Mouse (Mus musculus): ENCODE data around the gene Yrdc. TPM values are rescaled to one million over a fixed set of nuclear protein-coding genes. Genes with fewer than 3 reads are reported as not detected.
A peak's percentile ranks its signal among the peaks of the same experiment; 100 is the strongest.

Yrdc gene
- polyA plus RNA-seq, 1 experiment from 2014 or later = 51.4 TPM

DNA sequence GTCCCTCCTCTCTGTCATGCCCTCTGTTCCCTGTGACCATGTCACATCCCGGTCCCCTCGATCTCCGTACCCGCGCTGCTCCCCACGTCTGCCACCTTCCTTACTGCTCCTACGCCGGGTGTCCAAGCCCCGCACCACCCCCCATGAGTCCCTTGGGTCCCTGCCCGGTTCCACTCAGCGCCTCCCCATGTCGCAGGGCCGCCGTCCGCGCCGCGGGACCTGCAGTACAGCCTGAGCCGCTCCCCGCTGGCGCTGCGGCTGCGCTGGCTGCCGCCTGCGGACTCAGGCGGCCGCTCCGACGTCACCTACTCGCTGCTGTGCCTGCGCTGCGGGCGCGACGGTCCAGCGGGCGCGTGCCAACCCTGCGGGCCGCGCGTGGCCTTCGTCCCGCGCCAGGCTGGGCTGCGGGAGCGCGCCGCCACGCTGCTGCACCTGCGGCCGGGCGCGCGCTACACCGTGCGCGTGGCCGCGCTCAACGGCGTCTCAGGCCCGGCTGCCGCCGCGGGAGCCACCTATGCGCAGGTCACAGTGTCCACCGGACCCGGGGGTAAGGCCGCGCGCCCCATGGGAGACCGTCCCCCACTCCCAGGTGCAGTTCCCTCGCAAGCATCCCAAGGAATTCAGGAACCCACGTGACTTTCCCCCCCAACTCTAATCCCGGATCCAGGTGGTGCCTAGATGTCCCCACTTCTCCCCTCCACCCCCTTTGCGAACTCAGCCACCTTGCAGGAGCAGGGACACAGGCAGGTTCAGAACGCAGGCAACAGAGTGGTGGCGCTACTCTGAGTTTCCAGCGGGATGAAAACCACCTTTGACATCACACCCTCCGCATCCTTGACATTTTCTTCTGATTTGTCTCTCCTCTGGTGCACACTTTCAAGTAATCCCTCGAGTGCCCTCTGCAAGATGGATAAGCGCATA lies 44.3 kb downstream of the Yrdc start:
- WGBS = 1% methylated on average over 77 of the region's 83 CpGs
- Histone ChIP-seq H3K27me3 (peaks cover 64% of the 10 kb centered on the region), H3K9me3 (replicated peaks) (no peaks in the 10 kb centered on the region), H3K4me1 (peaks cover 28% of the 10 kb centered on the region), H3K4me2 (peak overlapping the region; percentile 81), H3K4me3 (peak overlapping the region; percentile 50), H3K9ac (peak overlapping the region; percentile 60), H3K27ac (no peak overlapping the region), H3K36me3 (ENCODE audit: poor library complexity, severe bottlenecking) (no peaks in the 10 kb centered on the region)
- ATAC-seq = peak; percentile 48

DNA sequence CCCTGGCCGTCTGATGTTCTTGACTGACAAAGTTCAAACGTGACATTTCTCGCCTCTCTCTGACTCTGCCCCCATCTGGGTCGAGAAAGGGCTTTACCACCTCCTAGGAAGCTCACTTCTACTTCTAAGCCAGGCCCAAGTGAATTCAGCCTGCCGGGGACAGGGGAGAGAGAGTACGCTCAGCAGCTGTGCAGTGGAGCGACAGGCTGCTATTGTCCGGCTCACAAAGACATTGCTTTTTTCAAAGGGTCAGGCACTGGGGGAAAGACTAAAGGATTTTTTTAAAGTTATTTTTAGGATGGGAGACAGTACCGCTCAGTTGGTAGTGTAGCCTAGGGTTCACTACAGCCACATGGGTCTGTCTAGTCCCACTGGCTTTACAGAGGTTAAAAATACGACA lies 47.9 kb downstream of the Yrdc start:
- Histone ChIP-seq H3K4me2 (no peak overlapping the region), H3K4me1 (peaks cover 31% of the 10 kb centered on the region), H3K9me3 (replicated peaks) (no peaks in the 10 kb centered on the region), H3K4me3 (no peak overlapping the region), H3K9ac (no peak overlapping the region), H3K36me3 (ENCODE audit: poor library complexity, severe bottlenecking) (no peaks in the 10 kb centered on the region), H3K27me3 (peaks cover 37% of the 10 kb centered on the region), H3K27ac (no peak overlapping the region)
- 6% methylated on average over 10 of the region's 10 CpGs for WGBS
- no peak for ATAC-seq

DNA sequence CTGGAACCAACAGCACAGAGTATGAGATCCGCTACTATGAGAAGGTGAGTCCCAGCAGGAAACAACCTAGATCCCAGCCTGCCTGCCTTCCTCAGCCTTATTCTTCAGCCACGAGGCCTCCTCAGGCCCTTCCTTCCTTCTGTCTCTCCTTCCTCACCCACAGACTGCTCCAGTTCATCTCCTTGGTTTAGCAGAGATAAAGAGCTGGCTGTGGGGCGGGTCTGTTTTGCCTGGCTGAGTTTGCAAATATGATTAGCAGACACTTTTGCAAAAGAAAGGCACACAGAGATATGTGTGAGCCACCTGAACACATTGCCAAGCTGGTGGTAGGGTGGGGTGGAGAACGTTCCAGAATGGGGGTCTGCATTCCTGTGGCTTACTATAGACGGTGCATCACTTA lies 49.4 kb downstream of the Yrdc start:
- Histone ChIP-seq H3K27ac (no peak overlapping the region), H3K4me1 (peaks cover 25% of the 10 kb centered on the region), H3K4me2 (no peak overlapping the region), H3K9ac (no peak overlapping the region), H3K4me3 (no peak overlapping the region), H3K9me3 (replicated peaks) (no peaks in the 10 kb centered on the region), H3K27me3 (peaks cover 22% of the 10 kb centered on the region), H3K36me3 (ENCODE audit: poor library complexity, severe bottlenecking) (no peaks in the 10 kb centered on the region)
- no peak for ATAC-seq
- WGBS = 63% methylated on average over 5 of the region's 5 CpGs

Other genes starting within 250 kb of the Yrdc start
- gene 3100002H09Rik, start 239.9 kb upstream of the Yrdc start, polyA plus RNA-seq (2015; fragmentation: Nextera tagmentation; extraction: Ambion mirVana) = 0.84 and 1.0 TPM in 2 replicates
- gene Pou3f1, start 193.9 kb upstream of the Yrdc start, polyA plus RNA-seq (2015; fragmentation: Nextera tagmentation; extraction: Ambion mirVana) = 12.0 and 13.2 TPM in 2 replicates
- 49.9 and 59.1 TPM in 2 replicates for gene Utp11, start 157.1 kb upstream of the Yrdc start, polyA plus RNA-seq (2015; fragmentation: Nextera tagmentation; extraction: Ambion mirVana)
- 2.6 and 3.2 TPM in 2 replicates for gene Fhl3, start 150.0 kb upstream of the Yrdc start, polyA plus RNA-seq (2015; fragmentation: Nextera tagmentation; extraction: Ambion mirVana)
- 169 and 177 TPM in 2 replicates for gene Sf3a3, start 135.9 kb upstream of the Yrdc start, polyA plus RNA-seq (2015; fragmentation: Nextera tagmentation; extraction: Ambion mirVana)
- 25.8 and 25.9 TPM in 2 replicates for gene Inpp5b, start 108.8 kb upstream of the Yrdc start, polyA plus RNA-seq (2015; fragmentation: Nextera tagmentation; extraction: Ambion mirVana)
- gene Mtf1, start 48.6 kb upstream of the Yrdc start, polyA plus RNA-seq (2015; fragmentation: Nextera tagmentation; extraction: Ambion mirVana) = 15.8 and 16.4 TPM in 2 replicates
- 59.2 and 63.6 TPM in 2 replicates for gene 1110065P20Rik, start 517 bp downstream of the Yrdc start, polyA plus RNA-seq (2015; fragmentation: Nextera tagmentation; extraction: Ambion mirVana)
- 5.1 and 5.7 TPM in 2 replicates for gene Maneal, start 11.5 kb downstream of the Yrdc start, polyA plus RNA-seq (2015; fragmentation: Nextera tagmentation; extraction: Ambion mirVana)
- 0.94 and 1.2 TPM in 2 replicates for gene Epha10, start 30.2 kb downstream of the Yrdc start, polyA plus RNA-seq (2015; fragmentation: Nextera tagmentation; extraction: Ambion mirVana)
- 13.9 and 16.3 TPM in 2 replicates for gene 9930104L06Rik, start 86.4 kb downstream of the Yrdc start, polyA plus RNA-seq (2015; fragmentation: Nextera tagmentation; extraction: Ambion mirVana)
- gene Cdca8, start 88.6 kb downstream of the Yrdc start, polyA plus RNA-seq (2015; fragmentation: Nextera tagmentation; extraction: Ambion mirVana) = 172 and 179 TPM in 2 replicates
- gene Rspo1, start 135.8 kb downstream of the Yrdc start, polyA plus RNA-seq (2015; fragmentation: Nextera tagmentation; extraction: Ambion mirVana) = 4.9 and 8.5 TPM in 2 replicates
- 83.2 and 90.8 TPM in 2 replicates for gene Gnl2, start 165.9 kb downstream of the Yrdc start, polyA plus RNA-seq (2015; fragmentation: Nextera tagmentation; extraction: Ambion mirVana)
- 0.52 and 1.2 TPM in 2 replicates for gene Dnali1, start 215.0 kb downstream of the Yrdc start, polyA plus RNA-seq (2015; fragmentation: Nextera tagmentation; extraction: Ambion mirVana)
- gene Snip1, start 216.0 kb downstream of the Yrdc start, polyA plus RNA-seq (2015; fragmentation: Nextera tagmentation; extraction: Ambion mirVana) = 27.1 and 29.1 TPM in 2 replicates
- gene Meaf6, start 234.5 kb downstream of the Yrdc start, polyA plus RNA-seq (2015; fragmentation: Nextera tagmentation; extraction: Ambion mirVana) = 146 and 148 TPM in 2 replicates

Data from forebrain, embryonic 13.5 days (tissue).